Mouse (Mus musculus): ENCODE measurements around the gene Scn4b. TPM values are rescaled to one million over a fixed set of nuclear protein-coding genes. Genes with fewer than 3 reads are reported as not detected.

Gene Scn4b
- polyA plus RNA-seq, 1 experiment from 2014 or later, result 0.12 TPM

- ATAC-seq (ENCODE audit: insufficient read depth, low FRiP score, low TSS enrichment) (no peak), DNase-seq (ENCODE audit: low spot score) (no peak)
These were observed 32.9 kb downstream of the Scn4b start for GRCm38 (mm10) chr9:45171073-45171610.

GRCm38 (mm10) chr9:45173475-45173874, 35.3 kb downstream of the Scn4b start:
- Histone ChIP-seq H3K4me3 (ENCODE audit: low read depth, low read length) (no peak overlapping the region), H3K4me1 (ENCODE audit: control insufficient read depth, insufficient read depth, low read length) (no peaks in the 10 kb centered on the region), H3K4me2 (ENCODE audit: low read depth) (no peak overlapping the region), H3K9ac (ENCODE audit: low read length) (no peak overlapping the region), H3K9me3 (ENCODE audit: control insufficient read depth, low read length) (no peaks in the 10 kb centered on the region), H3K27ac (ENCODE audit: low read depth, low read length) (no peak overlapping the region), H3K27me3 (ENCODE audit: control insufficient read depth, insufficient read depth, low read length) (no peaks in the 10 kb centered on the region), H3K36me3 (ENCODE audit: control insufficient read depth, insufficient read depth, low read length) (no peaks in the 10 kb centered on the region)
- DNase-seq (ENCODE audit: low spot score), result no peak
- 72% methylated on average over 3 of the region's 3 CpGs for WGBS
- no peak for ATAC-seq (ENCODE audit: insufficient read depth, low FRiP score, low TSS enrichment)

More at GRCm38 (mm10) chr9:45171073-45171610, 32.9 kb downstream of the Scn4b start:
- no peak overlapping the region for H3K4me3 ChIP-seq (ENCODE audit: low read depth, low read length)
- H3K36me3 ChIP-seq (ENCODE audit: control insufficient read depth, insufficient read depth, low read length), result no peaks in the 10 kb centered on the region
- H3K9ac ChIP-seq (ENCODE audit: low read length), result no peak overlapping the region
- no peak overlapping the region for H3K4me2 ChIP-seq (ENCODE audit: low read depth)
- 81% methylated on average over 1 of the region's 1 CpGs for WGBS
- H3K9me3 ChIP-seq (ENCODE audit: control insufficient read depth, low read length), result no peaks in the 10 kb centered on the region
- no peaks in the 10 kb centered on the region for H3K27me3 ChIP-seq (ENCODE audit: control insufficient read depth, insufficient read depth, low read length)
- no peak overlapping the region for H3K27ac ChIP-seq (ENCODE audit: low read depth, low read length)
- H3K4me1 ChIP-seq (ENCODE audit: control insufficient read depth, insufficient read depth, low read length), result no peaks in the 10 kb centered on the region

GRCm38 (mm10) chr9:45179282-45179681, 41.1 kb downstream of the Scn4b start:
- Histone ChIP-seq H3K4me3 (ENCODE audit: low read depth, low read length) (no peak overlapping the region), H3K9ac (ENCODE audit: low read length) (no peak overlapping the region), H3K4me2 (ENCODE audit: low read depth) (no peak overlapping the region), H3K9me3 (ENCODE audit: control insufficient read depth, low read length) (no peaks in the 10 kb centered on the region), H3K4me1 (ENCODE audit: control insufficient read depth, insufficient read depth, low read length) (no peaks in the 10 kb centered on the region), H3K27me3 (ENCODE audit: control insufficient read depth, insufficient read depth, low read length) (no peaks in the 10 kb centered on the region), H3K27ac (ENCODE audit: low read depth, low read length) (no peak overlapping the region), H3K36me3 (ENCODE audit: control insufficient read depth, insufficient read depth, low read length) (no peaks in the 10 kb centered on the region)
- ATAC-seq (ENCODE audit: insufficient read depth, low FRiP score, low TSS enrichment) (no peak), DNase-seq (ENCODE audit: low spot score) (no peak)
- 82% methylated on average over 5 of the region's 5 CpGs for WGBS

- DNase-seq (ENCODE audit: low spot score) (no peak), ATAC-seq (ENCODE audit: insufficient read depth, low FRiP score, low TSS enrichment) (no peak)
- H3K9ac ChIP-seq (ENCODE audit: low read length), result no peak within 1 kb of the TSS
- no peak within 1 kb of the TSS for H3K27ac ChIP-seq (ENCODE audit: low read depth, low read length)
- WGBS, result 34% methylated on average over 2 of the region's 2 CpGs
- no peak within 1 kb of the TSS for H3K4me3 ChIP-seq (ENCODE audit: low read depth, low read length)
- no peaks in the 10 kb centered on the region for H3K36me3 ChIP-seq (ENCODE audit: control insufficient read depth, insufficient read depth, low read length)
- H3K27me3 ChIP-seq (ENCODE audit: control insufficient read depth, insufficient read depth, low read length), result no peaks in the 10 kb centered on the region
- H3K9me3 ChIP-seq (ENCODE audit: control insufficient read depth, low read length), result no peaks in the 10 kb centered on the region
- no peaks in the 10 kb centered on the region for H3K4me1 ChIP-seq (ENCODE audit: control insufficient read depth, insufficient read depth, low read length)
- no peak within 1 kb of the TSS for H3K4me2 ChIP-seq (ENCODE audit: low read depth)
These were observed 43.6 kb downstream of the Scn4b start, which contains the start of gene BC049352 for GRCm38 (mm10) chr9:45181770-45182169. Gene BC049352, plus strand, starts transcription at chr9:45182007.

- Histone ChIP-seq H3K4me2 (ENCODE audit: low read depth) (no peak overlapping the region), H3K27ac (ENCODE audit: low read depth, low read length) (no peak overlapping the region), H3K36me3 (ENCODE audit: control insufficient read depth, insufficient read depth, low read length) (no peaks in the 10 kb centered on the region), H3K27me3 (ENCODE audit: control insufficient read depth, insufficient read depth, low read length) (no peaks in the 10 kb centered on the region), H3K4me3 (ENCODE audit: low read depth, low read length) (no peak overlapping the region), H3K9me3 (ENCODE audit: control insufficient read depth, low read length) (no peaks in the 10 kb centered on the region), H3K4me1 (ENCODE audit: control insufficient read depth, insufficient read depth, low read length) (no peaks in the 10 kb centered on the region), H3K9ac (ENCODE audit: low read length) (no peak overlapping the region)
- no peak for DNase-seq (ENCODE audit: low spot score)
- WGBS, result 60% methylated on average over 3 of the region's 3 CpGs
- no peak for ATAC-seq (ENCODE audit: insufficient read depth, low FRiP score, low TSS enrichment)
These were observed 44.3 kb downstream of the Scn4b start for GRCm38 (mm10) chr9:45182521-45182920.

- H3K4me3 ChIP-seq (ENCODE audit: low read depth, low read length), result no peak overlapping the region
- no peak overlapping the region for H3K4me2 ChIP-seq (ENCODE audit: low read depth)
- H3K4me1 ChIP-seq (ENCODE audit: control insufficient read depth, insufficient read depth, low read length), result no peaks in the 10 kb centered on the region
- H3K36me3 ChIP-seq (ENCODE audit: control insufficient read depth, insufficient read depth, low read length), result no peaks in the 10 kb centered on the region
- WGBS, result 82% methylated on average over 6 of the region's 6 CpGs
- ATAC-seq (ENCODE audit: insufficient read depth, low FRiP score, low TSS enrichment) (no peak), DNase-seq (ENCODE audit: low spot score) (no peak)
- no peaks in the 10 kb centered on the region for H3K9me3 ChIP-seq (ENCODE audit: control insufficient read depth, low read length)
- no peaks in the 10 kb centered on the region for H3K27me3 ChIP-seq (ENCODE audit: control insufficient read depth, insufficient read depth, low read length)
- no peak overlapping the region for H3K9ac ChIP-seq (ENCODE audit: low read length)
- no peak overlapping the region for H3K27ac ChIP-seq (ENCODE audit: low read depth, low read length)
These were observed 45.1 kb downstream of the Scn4b start for GRCm38 (mm10) chr9:45183266-45183665.

- Histone ChIP-seq H3K4me2 (ENCODE audit: low read depth) (no peak overlapping the region), H3K9me3 (ENCODE audit: control insufficient read depth, low read length) (no peaks in the 10 kb centered on the region), H3K36me3 (ENCODE audit: control insufficient read depth, insufficient read depth, low read length) (no peaks in the 10 kb centered on the region), H3K4me3 (ENCODE audit: low read depth, low read length) (no peak overlapping the region), H3K27ac (ENCODE audit: low read depth, low read length) (no peak overlapping the region), H3K27me3 (ENCODE audit: control insufficient read depth, insufficient read depth, low read length) (no peaks in the 10 kb centered on the region), H3K9ac (ENCODE audit: low read length) (no peak overlapping the region), H3K4me1 (ENCODE audit: control insufficient read depth, insufficient read depth, low read length) (no peaks in the 10 kb centered on the region)
- ATAC-seq (ENCODE audit: insufficient read depth, low FRiP score, low TSS enrichment) (no peak), DNase-seq (ENCODE audit: low spot score) (no peak)
- 86% methylated on average over 4 of the region's 4 CpGs for WGBS
These were observed 47.1 kb downstream of the Scn4b start for GRCm38 (mm10) chr9:45185250-45185649.

- H3K36me3 ChIP-seq (ENCODE audit: control insufficient read depth, insufficient read depth, low read length), result no peaks in the 10 kb centered on the region
- no peak for DNase-seq (ENCODE audit: low spot score)
- no peak overlapping the region for H3K27ac ChIP-seq (ENCODE audit: low read depth, low read length)
- no peaks in the 10 kb centered on the region for H3K9me3 ChIP-seq (ENCODE audit: control insufficient read depth, low read length)
- no peaks in the 10 kb centered on the region for H3K4me1 ChIP-seq (ENCODE audit: control insufficient read depth, insufficient read depth, low read length)
- no peak for ATAC-seq (ENCODE audit: insufficient read depth, low FRiP score, low TSS enrichment)
- no peaks in the 10 kb centered on the region for H3K27me3 ChIP-seq (ENCODE audit: control insufficient read depth, insufficient read depth, low read length)
- 91% methylated on average over 10 of the region's 10 CpGs for WGBS
- H3K4me2 ChIP-seq (ENCODE audit: low read depth), result no peak overlapping the region
- H3K4me3 ChIP-seq (ENCODE audit: low read depth, low read length), result no peak overlapping the region
- no peak overlapping the region for H3K9ac ChIP-seq (ENCODE audit: low read length)
These were observed 50.7 kb downstream of the Scn4b start for GRCm38 (mm10) chr9:45188570-45189563.

All from neural tube, embryonic 11.5 days (tissue).